Mouse (Mus musculus) small intestine, adult 2 months (tissue): Measurements from ENCODE around the gene Ak5.

ENCODE experiments used
- CTCF ChIP-seq: fragments of 200-500 bp; IDR thresholded peaks from 2 replicates; pipeline ENCODE4 v1.5.1; 2012; ENCODE audit warnings: low read depth, mild to moderate bottlenecking, control low read depth, inconsistent platforms, low read length, moderate library complexity, mixed read lengths; ENCODE audit not compliant: insufficient replicate concordance, insufficient read length; ENCODE audit errors: extremely low read depth
- POLR2A ChIP-seq: fragments of 200-500 bp; IDR thresholded peaks from 2 replicates; pipeline ENCODE4 v1.6.1; 2012; ENCODE audit warnings: low read depth, mild to moderate bottlenecking, control low read depth, inconsistent platforms, low read length, moderate library complexity

DNA sequence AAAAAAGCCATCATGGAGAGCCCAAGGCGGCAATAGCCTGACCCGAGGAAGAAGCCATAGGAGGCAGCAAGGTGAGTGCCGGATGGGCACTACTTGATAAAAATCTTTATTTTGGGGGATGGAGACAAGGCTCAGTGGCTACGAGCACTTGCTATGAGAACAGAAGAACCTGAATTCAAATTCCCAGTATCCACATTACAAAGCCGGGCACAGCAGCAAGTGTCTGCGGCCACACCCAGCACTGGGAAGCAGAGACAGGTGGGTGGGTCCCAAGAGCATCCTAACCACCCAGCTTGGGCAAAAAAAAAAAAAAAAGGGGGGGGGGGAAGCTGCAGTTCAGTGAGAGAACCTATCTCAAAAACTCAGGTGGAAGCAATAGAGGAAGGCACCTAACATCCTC lies 187.8 kb downstream of the Ak5 start:
- TF ChIP-seq CTCF (no peak), POLR2A (no peak)
